Mouse (Mus musculus) cortical plate, adult 2 months (tissue): ENCODE data around the gene Zfp653.

Source experiments
- CTCF ChIP-seq: fragments of 200-500 bp; IDR thresholded peaks from 2 replicates; pipeline ENCODE4 v1.5.1; 2011; ENCODE audit warnings: mild to moderate bottlenecking, control low read depth, low read length; ENCODE audit not compliant: insufficient read depth; ENCODE audit errors: extremely low read depth
- POLR2A ChIP-seq: fragments of 200-500 bp; IDR thresholded peaks from 2 replicates; pipeline ENCODE4 v1.6.1; 2011; ENCODE audit warnings: mild to moderate bottlenecking, low read length, control low read depth; ENCODE audit not compliant: insufficient read depth; ENCODE audit errors: extremely low read depth

DNA sequence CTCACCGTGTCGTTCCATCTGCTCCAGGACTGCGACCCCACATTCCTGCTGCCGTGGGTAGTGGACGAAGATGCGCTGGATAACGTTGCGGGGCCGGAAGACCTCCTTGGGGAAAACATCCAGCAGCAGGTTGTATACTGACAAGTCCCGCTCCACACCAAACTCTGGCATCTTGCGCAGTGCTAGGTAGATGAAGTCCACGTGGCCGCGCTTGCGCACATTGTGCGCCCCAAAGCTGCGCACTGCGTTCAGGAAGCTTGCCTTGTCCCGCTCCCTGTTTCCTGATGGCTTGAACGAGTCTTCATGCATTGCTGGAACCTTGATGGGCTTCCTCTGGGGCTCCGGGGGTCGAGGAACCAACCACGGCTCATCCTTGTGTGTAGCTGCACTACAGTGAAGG is 5.0 kb upstream of the Zfp653 start:
- no peak for TF ChIP-seq CTCF
- TF ChIP-seq POLR2A, result no peak
